Mouse (Mus musculus): ENCODE data around the gene Mmp20.

The Mmp20 gene

DNA sequence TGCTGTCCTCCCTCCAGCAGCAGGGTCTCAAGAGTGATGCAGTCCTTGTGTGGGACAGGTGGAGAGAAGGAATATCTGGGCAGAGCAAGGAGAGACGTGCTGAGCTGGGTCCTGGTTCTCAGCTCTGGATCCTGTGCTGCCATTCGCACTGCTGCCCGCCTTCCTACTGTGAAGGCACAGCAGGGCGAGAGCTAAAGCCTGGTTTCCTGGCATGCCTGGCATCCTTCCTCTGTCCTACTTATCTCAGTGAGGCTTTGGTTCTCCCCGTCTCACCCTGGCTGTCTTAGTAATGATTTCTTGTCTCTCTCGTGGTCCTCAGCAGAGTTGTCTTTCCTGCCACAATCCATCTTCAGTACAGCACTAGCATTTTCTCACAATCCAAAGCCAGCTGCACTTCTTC is 61.8 kb downstream of the Mmp20 start:
- no peak for DNase-seq (ENCODE audit: low read depth, low spot score)

GRCm38 (mm10) chr9:7691790-7692189 is 63.8 kb downstream of the Mmp20 start, which contains the start of gene Mmp7:
Mmp7 (plus strand) TSS chr9:7692090.
- no peak for DNase-seq (ENCODE audit: low read depth, low spot score)

DNA sequence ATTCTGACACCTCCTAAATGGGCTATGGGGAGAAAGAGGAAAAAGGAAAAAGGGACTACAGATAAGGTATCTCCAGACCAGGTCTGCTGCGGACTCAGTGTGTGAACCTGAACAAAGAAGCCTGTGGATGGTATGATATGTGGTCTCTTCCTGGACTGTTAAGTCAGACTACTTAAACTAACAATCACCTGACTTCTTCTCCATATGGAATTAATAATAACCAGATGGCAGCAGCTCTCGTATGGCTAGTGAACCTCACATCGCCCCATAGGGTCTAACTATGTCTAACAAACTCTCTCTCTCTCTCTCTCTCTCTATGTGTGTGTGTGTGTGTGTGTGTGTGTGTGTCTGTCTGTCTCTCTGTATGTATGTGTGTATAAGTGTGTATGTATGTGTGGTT is 65.9 kb downstream of the Mmp20 start:
- no peak for DNase-seq (ENCODE audit: low read depth, low spot score)

DNA sequence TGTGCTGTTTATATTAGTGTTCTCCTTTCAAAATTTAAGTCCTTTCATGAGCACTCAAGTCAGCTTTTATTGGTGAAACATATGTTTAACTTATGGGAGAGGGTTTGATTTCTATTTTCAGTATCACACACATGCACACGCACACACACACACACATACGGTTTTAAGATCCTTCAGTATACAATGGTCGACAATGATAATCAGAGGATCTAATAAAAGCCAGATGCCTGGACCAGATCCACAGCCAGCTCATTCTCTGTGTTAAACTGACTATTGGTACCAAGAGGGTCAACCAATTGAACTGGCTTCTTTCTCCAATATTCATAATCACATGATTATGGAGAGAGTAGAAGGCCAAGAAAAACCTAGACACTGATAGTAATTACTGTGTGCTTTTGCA is 67.6 kb downstream of the Mmp20 start:
- no peak for DNase-seq (ENCODE audit: low read depth, low spot score)

DNA sequence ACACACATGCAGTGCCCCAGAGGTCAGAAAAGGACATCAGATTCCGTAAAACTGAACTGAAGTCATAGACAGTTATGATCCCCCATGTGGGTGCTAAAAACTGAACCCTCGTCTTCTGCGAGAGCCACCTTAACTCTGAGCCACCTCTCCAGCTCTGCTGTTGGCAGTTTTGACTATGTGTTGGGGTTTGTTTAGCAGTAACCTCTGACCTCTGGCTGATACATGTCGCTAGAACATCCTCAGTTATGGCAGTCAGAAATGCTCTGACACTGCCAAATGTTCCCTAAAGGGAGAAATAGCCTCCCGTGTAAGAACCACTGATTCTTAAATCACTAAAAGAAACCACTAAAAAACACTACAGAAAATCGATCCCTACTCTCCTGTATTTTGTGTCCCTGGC is 80.7 kb downstream of the Mmp20 start:
- DNase-seq (ENCODE audit: low read depth, low spot score) = no peak

DNA sequence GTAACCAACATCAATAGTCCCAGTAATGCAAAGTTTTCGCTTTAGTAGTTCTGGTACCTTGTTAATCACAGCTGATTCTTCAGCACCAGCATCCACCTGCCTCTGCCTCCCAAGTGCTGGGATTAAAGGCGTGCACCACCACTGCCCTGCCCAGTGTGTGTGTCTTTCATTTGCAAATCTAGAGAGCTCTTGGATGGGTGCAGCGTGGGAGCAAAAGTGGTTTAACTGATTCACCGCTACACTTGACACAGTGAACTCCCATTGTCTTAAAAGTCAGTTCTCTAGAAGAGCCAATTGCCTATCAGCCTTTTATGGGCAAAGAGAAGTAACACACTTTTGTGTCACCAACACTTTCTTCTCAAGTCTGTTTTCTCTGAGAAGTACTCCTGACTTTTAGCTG is 83.2 kb downstream of the Mmp20 start:
- no peak for DNase-seq (ENCODE audit: low read depth, low spot score)

DNA sequence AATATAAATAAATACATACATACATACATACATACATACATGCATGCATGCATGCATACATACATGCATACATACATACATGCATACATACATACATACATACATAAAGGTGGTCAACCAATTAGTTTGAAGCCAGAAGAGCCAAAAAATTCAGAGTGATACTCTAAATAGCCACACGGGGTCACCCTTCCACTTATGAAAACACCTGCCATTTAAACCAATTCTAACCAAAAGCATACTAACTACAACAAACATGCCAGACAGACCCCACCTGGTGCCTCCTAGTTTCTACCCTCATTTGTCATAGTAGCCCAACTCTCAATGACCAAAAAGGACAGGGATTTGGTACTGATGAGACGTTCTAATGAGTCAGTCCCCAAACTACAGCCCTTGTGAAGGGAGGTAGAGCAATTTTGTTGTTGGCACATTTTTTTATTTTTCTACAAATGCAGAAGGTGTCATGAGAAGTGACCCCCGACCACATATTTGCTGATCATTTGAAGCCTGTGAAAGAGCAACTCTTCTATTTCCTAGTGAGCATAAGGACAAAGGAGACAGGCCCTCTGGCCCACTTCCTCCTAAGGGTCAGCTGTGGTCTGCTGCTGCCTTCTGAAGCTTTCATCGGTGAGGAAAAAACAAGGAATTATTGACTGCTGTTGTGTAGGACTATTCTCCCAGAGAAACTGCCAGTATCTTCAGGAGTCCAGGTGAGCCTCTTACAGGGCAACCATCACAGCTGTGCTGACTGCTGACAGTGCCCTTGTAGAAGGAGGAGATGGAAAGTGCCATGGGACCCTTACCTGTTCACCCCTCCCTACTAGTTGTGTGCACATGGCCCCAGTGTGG is 86.3 kb downstream of the Mmp20 start:
- DNase-seq (ENCODE audit: low read depth, low spot score) = peak; percentile 57

DNA sequence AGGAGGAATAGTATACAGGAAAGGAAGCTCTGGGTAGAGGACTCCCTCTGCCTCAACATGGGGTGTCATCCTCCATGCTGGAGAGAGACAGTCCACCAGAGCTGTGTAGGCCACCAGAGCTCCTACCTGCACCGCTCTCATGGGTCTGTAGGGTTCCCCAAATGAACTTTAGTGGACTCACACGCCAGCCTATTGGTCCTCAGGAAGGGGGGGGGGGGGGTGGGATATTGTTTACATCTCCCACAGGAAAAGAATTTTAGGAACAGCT is 86.8 kb downstream of the Mmp20 start:
- no peak for DNase-seq (ENCODE audit: low read depth, low spot score)

- DNase-seq (ENCODE audit: low read depth, low spot score) = no peak
These were observed 93.5 kb downstream of the Mmp20 start for GRCm38 (mm10) chr9:7721543-7721942.
